Mouse (Mus musculus) neural tube, postnatal 0 days (tissue): ENCODE measurements around the gene Itgb4. TPM values are rescaled to one million over a fixed set of nuclear protein-coding genes. Genes with fewer than 3 reads are reported as not detected.

Experiments used
- polyA plus RNA-seq: library from polyadenylated mRNA; unstranded; fragments of >200 nt; fragmentation: Nextera tagmentation; extraction: Ambion mirVana; gene quantifications from 2 replicates; pipeline ENCODE4 v1.2.1, GENCODE M21; 2015

Itgb4 gene
- polyA plus RNA-seq = 3.0 and 3.2 TPM in 2 replicates

GRCm38 (mm10) chr11:115974309-115975082 lies at the start of gene Itgb4:
Gene Itgb4, plus strand, starts transcription at chr11:115974709.

GRCm38 (mm10) chr11:115933108-115933746 lies 41.3 kb upstream of the Itgb4 start, which contains the start of the genes Sap30bp and Recql5:
Gene Sap30bp, plus strand, starts transcription at chr11:115933282.
Gene Recql5, minus strand, starts transcription at chr11:115933477.

GRCm38 (mm10) chr11:116012262-116012947 lies 37.9 kb downstream of the Itgb4 start, which contains the start of gene Galk1:
Gene Galk1, minus strand, starts transcription at chr11:116012719.

GRCm38 (mm10) chr11:116027756-116028155 lies 53.2 kb downstream of the Itgb4 start, which contains the start of gene H3f3b:
Gene H3f3b, minus strand, starts transcription at chr11:116027962.

GRCm38 (mm10) chr11:116030088-116030897 lies 55.8 kb downstream of the Itgb4 start, which contains the start of gene Unk:
Gene Unk, plus strand, starts transcription at chr11:116030322.

Other genes starting within 250 kb of the Itgb4 start
- 13.7 and 15.9 TPM in 2 replicates for gene Tmem94, start 209.3 kb upstream of the Itgb4 start, polyA plus RNA-seq
- 10.1 and 10.3 TPM in 2 replicates for gene Caskin2, start 161.1 kb upstream of the Itgb4 start, polyA plus RNA-seq
- gene Tsen54, start 160.0 kb upstream of the Itgb4 start, polyA plus RNA-seq = 18.9 and 21.3 TPM in 2 replicates
- gene Llgl2, start 150.7 kb upstream of the Itgb4 start, polyA plus RNA-seq = 0.79 and 0.93 TPM in 2 replicates
- gene Myo15b, start 116.3 kb upstream of the Itgb4 start, polyA plus RNA-seq = 0.15 and 0.46 TPM in 2 replicates
- 2.6 and 4.5 TPM in 2 replicates for gene Smim5, start 74.7 kb upstream of the Itgb4 start, polyA plus RNA-seq
- gene Smim6, start 62.7 kb upstream of the Itgb4 start, polyA plus RNA-seq = 0.24 and 0.79 TPM in 2 replicates
- 36.7 and 40.3 TPM in 2 replicates for gene Sap30bp, start 41.4 kb upstream of the Itgb4 start, polyA plus RNA-seq
- gene Recql5, start 41.2 kb upstream of the Itgb4 start, polyA plus RNA-seq = 10.4 and 12.7 TPM in 2 replicates
- gene Galk1, start 38.0 kb downstream of the Itgb4 start, polyA plus RNA-seq = 56.4 and 56.8 TPM in 2 replicates
- 1,032 and 1,124 TPM in 2 replicates for gene H3f3b, start 53.3 kb downstream of the Itgb4 start, polyA plus RNA-seq
- gene Unk, start 55.6 kb downstream of the Itgb4 start, polyA plus RNA-seq = 22.2 and 24.0 TPM in 2 replicates
- 1.1 and 1.3 TPM in 2 replicates for gene Unc13d, start 103.3 kb downstream of the Itgb4 start, polyA plus RNA-seq
- 202 and 232 TPM in 2 replicates for gene Wbp2, start 112.3 kb downstream of the Itgb4 start, polyA plus RNA-seq
- gene Trim47, start 152.5 kb downstream of the Itgb4 start, polyA plus RNA-seq = 13.7 and 14.9 TPM in 2 replicates
- 3.1 and 3.7 TPM in 2 replicates for gene Trim65, start 156.4 kb downstream of the Itgb4 start, polyA plus RNA-seq
- gene Mrpl38, start 164.2 kb downstream of the Itgb4 start, polyA plus RNA-seq = 79.1 and 86.5 TPM in 2 replicates
- 25.2 and 31.7 TPM in 2 replicates for gene Fbf1, start 193.5 kb downstream of the Itgb4 start, polyA plus RNA-seq
- 56.7 and 57.3 TPM in 2 replicates for gene Ten1, start 224.1 kb downstream of the Itgb4 start, polyA plus RNA-seq
- gene Acox1, start 224.3 kb downstream of the Itgb4 start, polyA plus RNA-seq = 63.3 and 67.6 TPM in 2 replicates